Mouse (Mus musculus) bone marrow, adult 2 months (tissue): ENCODE measurements around the gene Gsdma. TPM values are rescaled to one million over a fixed set of nuclear protein-coding genes. Genes with fewer than 3 reads are reported as not detected.

Source experiments
- H3K27ac ChIP-seq: fragments of 200-500 bp; 2 replicates; pipeline ENCODE4 v1.5.1; 2012; ENCODE audit warnings: low read depth, mild to moderate bottlenecking, control low read depth, inconsistent platforms, low read length; ENCODE audit not compliant: control insufficient read depth, poor library complexity, insufficient read depth
- H3K4me1 ChIP-seq: fragments of 200-500 bp; 2 replicates; pipeline ENCODE4 v1.6.1; 2011; ENCODE audit warnings: low read length; ENCODE audit not compliant: control insufficient read depth, insufficient read depth
- H3K4me3 ChIP-seq: fragments of 200-500 bp; replicated peaks from 2 replicates; pipeline ENCODE3; 2011; ENCODE audit warnings: mild to moderate bottlenecking, low read depth, low read length, control low read depth; ENCODE audit not compliant: control insufficient read depth
- CTCF ChIP-seq: fragments of 200-500 bp; IDR thresholded peaks from 2 replicates; pipeline ENCODE4 v1.5.1; 2011; ENCODE audit warnings: low read length, control low read depth; ENCODE audit not compliant: control insufficient read depth, insufficient read depth
- POLR2A ChIP-seq: fragments of 200-500 bp; IDR thresholded peaks from 2 replicates; pipeline ENCODE4 v1.6.1; 2011; ENCODE audit warnings: low read depth, mild to moderate bottlenecking, control low read depth, low read length, borderline replicate concordance; ENCODE audit not compliant: control insufficient read depth
- WGBS: fragments of 180-500 bp; shearing (Covaris S2); methylation state at CpG from one replicate; pipeline ENCODE4 v1.1.7; 2018; 5-methylcytosine and 5-hydroxymethylcytosine counted together
- polyA plus RNA-seq: library from polyadenylated mRNA; stranded (reverse); fragments of >200 nt; gene quantifications from 2 replicates; pipeline ENCODE4 v1.2.4, GENCODE M21; 2011; ENCODE audit warnings: low replicate concordance; ENCODE audit not compliant: missing spikeins, insufficient read depth, insufficient read length

Gene Gsdma
- polyA plus RNA-seq, 1 experiment, result 0.55 TPM

- WGBS, result 22% methylated on average over 4 of the region's 4 CpGs
- Histone ChIP-seq H3K4me1 (no peaks in the 10 kb centered on the region), H3K27ac (no peak overlapping the region), H3K4me3 (no peak overlapping the region)
- TF ChIP-seq POLR2A (no peak), CTCF (peak; percentile 97)
These were observed 35.8 kb downstream of the Gsdma start for GRCm38 (mm10) chr11:98699911-98700310.

DNA sequence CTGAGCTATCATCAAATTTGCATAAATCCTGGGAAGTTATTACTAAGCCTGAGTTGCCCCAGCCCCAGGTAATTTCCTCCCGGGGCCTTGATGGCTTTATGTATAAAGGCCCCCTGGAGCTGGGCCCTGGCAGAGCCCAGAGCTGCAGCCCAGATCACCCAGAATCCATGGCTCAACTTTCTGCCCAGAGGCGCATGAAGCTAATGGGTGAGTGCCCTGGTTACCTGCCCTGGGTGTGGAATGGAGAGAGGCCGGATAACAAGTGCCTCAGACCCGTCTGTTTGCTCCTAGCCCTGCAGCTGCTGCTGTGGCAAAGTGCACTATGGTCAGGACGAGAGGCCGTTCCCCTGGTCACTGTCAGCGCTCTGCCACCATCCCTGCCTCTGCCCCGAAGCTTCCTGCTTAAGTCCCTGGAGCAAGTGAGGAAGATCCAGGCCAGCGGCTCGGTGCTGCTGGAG lies 37.1 kb downstream of the Gsdma start, which contains the start of gene Csf3:
Gene Csf3 (plus strand): TSS at position 51 of the 458 bp plus-strand sequence.
- no peak within 1 kb of the TSS for H3K4me3 ChIP-seq
- no peak within 1 kb of the TSS for H3K27ac ChIP-seq
- H3K4me1 ChIP-seq, result no peaks in the 10 kb centered on the region
- TF ChIP-seq POLR2A (no peak), CTCF (no peak)
- 78% methylated on average over 10 of the region's 10 CpGs for WGBS

DNA sequence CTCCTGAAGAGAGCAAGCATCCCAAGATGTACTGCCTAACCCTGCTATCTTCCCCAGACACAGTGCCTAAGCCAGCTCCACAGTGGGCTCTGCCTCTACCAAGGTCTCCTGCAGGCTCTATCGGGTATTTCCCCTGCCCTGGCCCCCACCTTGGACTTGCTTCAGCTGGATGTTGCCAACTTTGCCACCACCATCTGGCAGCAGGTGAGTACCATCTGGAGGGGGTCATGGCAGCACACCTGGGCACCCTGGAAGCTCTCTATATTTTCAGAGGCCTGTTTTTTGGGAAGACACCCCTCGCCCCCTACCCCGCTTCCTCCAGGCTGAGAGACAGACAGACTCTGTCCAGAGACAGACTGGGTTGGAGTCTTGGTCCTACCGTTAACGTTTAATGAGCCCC lies 38.2 kb downstream of the Gsdma start:
- WGBS, result 65% methylated on average over 5 of the region's 5 CpGs
- no peak for TF ChIP-seq POLR2A
- no peak for TF ChIP-seq CTCF
- no peak overlapping the region for H3K4me3 ChIP-seq
- no peak overlapping the region for H3K27ac ChIP-seq
- H3K4me1 ChIP-seq, result no peaks in the 10 kb centered on the region

GRCm38 (mm10) chr11:98705021-98705420 lies 40.9 kb downstream of the Gsdma start:
- no peak for TF ChIP-seq POLR2A
- TF ChIP-seq CTCF, result no peak
- 86% methylated on average over 10 of the region's 10 CpGs for WGBS
- peaks cover 2% of the 10 kb centered on the region; the same call in 1 of the 2 replicates for H3K4me1 ChIP-seq
- H3K27ac ChIP-seq, result no peak overlapping the region
- no peak overlapping the region for H3K4me3 ChIP-seq

DNA sequence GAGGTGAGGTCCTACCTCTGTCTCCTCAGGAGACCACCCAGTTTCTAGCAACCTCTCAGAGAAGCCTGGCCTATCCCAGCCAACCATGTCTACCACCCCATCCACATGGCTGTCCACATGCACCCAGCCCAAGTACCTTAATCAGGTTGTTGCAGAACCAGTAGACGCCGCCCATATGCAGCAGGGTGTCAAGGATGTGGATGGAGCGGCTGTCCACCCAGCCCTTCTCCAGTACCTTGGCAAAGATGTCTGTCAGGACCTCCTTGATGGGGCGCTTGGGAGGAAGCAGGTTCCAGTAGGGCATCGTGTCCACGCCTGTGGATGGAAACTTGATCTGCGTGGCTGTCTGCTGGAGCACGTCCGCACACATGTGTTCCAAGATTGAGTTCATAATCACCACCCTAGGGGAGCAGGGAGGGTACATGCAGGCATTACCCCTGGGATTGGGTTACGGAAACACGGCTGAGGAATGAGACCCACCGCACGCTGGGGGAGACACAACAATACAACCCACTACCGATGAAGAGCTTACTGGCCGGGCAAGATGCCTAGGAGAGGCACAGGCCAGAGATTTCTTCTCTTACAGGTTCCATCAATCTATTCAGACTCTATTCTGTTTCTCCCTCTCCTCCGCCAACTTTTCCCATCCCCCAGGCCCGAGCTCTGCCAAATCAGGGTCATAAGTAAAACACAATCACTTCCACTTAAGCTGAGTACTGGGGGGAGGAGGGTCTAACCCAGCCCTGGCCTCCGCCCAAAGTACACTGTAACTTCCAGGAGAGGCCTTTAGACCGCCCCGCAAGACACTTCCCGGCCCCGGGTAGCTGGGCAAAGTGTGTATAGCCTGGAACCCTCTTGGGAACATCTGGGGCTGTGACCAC lies 43.5 kb downstream of the Gsdma start:
- WGBS, result 90% methylated on average over 22 of the region's 22 CpGs
- TF ChIP-seq POLR2A (no peak), CTCF (no peak)

GRCm38 (mm10) chr11:98708282-98708956 lies 44.3 kb downstream of the Gsdma start:
- WGBS, result 46% methylated on average over 19 of the region's 19 CpGs
- no peak overlapping the region for H3K4me3 ChIP-seq
- H3K27ac ChIP-seq, result no peak overlapping the region; the same call in 1 of the 2 replicates
- H3K4me1 ChIP-seq, result peaks cover 4% of the 10 kb centered on the region; the same call in 1 of the 2 replicates
- TF ChIP-seq CTCF (no peak), POLR2A (no peak)

More for the DNA sequence above, 43.5 kb downstream of the Gsdma start:
- Histone ChIP-seq H3K27ac (no peak overlapping the region), H3K4me3 (no peak overlapping the region), H3K4me1 (peaks cover 4% of the 10 kb centered on the region; the same call in 1 of the 2 replicates)

- H3K4me1 ChIP-seq, result peaks cover 4% of the 10 kb centered on the region; the same call in 1 of the 2 replicates
- 16% methylated on average over 26 of the region's 26 CpGs for WGBS
- no peak for TF ChIP-seq POLR2A
- no peak overlapping the region for H3K4me3 ChIP-seq
- no peak overlapping the region for H3K27ac ChIP-seq
These were observed 45.0 kb downstream of the Gsdma start for GRCm38 (mm10) chr11:98709001-98709741.
